Mouse (Mus musculus) neural tube, embryonic 13.5 days (tissue): Measurements from ENCODE around the gene Park7. TPM values are rescaled to one million over a fixed set of nuclear protein-coding genes. Genes with fewer than 3 reads are reported as not detected.

Experiments used
- ATAC-seq: fragments of 200-750 bp; cut with Nextera tagmentation; 2 replicates; pipeline ENCODE4 v1.8.0; 2017; ENCODE audit warnings: low read depth, mild to moderate bottlenecking, moderate TSS enrichment, moderate library complexity
- H3K27ac ChIP-seq: fragments of 300-500 bp; sonication (generic); replicated peaks from 2 replicates; pipeline ENCODE4 v1.5.1; 2015; ENCODE audit warnings: moderate library complexity, mild to moderate bottlenecking, inconsistent platforms
- H3K27me3 ChIP-seq: fragments of 300-500 bp; sonication (generic); 2 replicates; pipeline ENCODE4 v1.6.1; 2015; ENCODE audit warnings: mild to moderate bottlenecking, inconsistent platforms
- H3K36me3 ChIP-seq: fragments of 300-500 bp; sonication (generic); 2 replicates; pipeline ENCODE4 v1.6.1; 2015; ENCODE audit warnings: mild to moderate bottlenecking, inconsistent platforms
- H3K4me1 ChIP-seq: fragments of 300-500 bp; sonication (generic); replicated peaks from 2 replicates; pipeline ENCODE4 v1.6.1; 2015; ENCODE audit warnings: inconsistent platforms
- H3K4me2 ChIP-seq: fragments of 300-500 bp; sonication (generic); 2 replicates; pipeline ENCODE4 v1.6.1; 2015; ENCODE audit warnings: inconsistent platforms, mild to moderate bottlenecking, moderate library complexity
- H3K4me3 ChIP-seq: fragments of 300-500 bp; sonication (generic); 2 replicates; pipeline ENCODE4 v1.5.1; 2015; ENCODE audit warnings: mild to moderate bottlenecking, inconsistent platforms
- H3K9ac ChIP-seq: fragments of 300-500 bp; sonication (generic); 2 replicates; pipeline ENCODE4 v1.6.1; 2015; ENCODE audit warnings: moderate library complexity, mild to moderate bottlenecking, inconsistent platforms
- H3K9me3 ChIP-seq: fragments of 300-500 bp; sonication (generic); 2 replicates; pipeline ENCODE4 v1.6.1; 2016; ENCODE audit warnings: inconsistent platforms
- WGBS: fragments of 180-500 bp; shearing (Covaris S2); methylation state at CpG from one replicate; pipeline ENCODE4 v1.1.7; 2015; 5-methylcytosine and 5-hydroxymethylcytosine counted together
- polyA plus RNA-seq: library from polyadenylated mRNA; unstranded; fragments of >200 nt; fragmentation: Nextera tagmentation; extraction: Ambion mirVana; gene quantifications from 2 replicates; pipeline ENCODE4 v1.2.1, GENCODE M21; 2015

The Park7 gene
- polyA plus RNA-seq: 369 and 374 TPM in 2 replicates

DNA sequence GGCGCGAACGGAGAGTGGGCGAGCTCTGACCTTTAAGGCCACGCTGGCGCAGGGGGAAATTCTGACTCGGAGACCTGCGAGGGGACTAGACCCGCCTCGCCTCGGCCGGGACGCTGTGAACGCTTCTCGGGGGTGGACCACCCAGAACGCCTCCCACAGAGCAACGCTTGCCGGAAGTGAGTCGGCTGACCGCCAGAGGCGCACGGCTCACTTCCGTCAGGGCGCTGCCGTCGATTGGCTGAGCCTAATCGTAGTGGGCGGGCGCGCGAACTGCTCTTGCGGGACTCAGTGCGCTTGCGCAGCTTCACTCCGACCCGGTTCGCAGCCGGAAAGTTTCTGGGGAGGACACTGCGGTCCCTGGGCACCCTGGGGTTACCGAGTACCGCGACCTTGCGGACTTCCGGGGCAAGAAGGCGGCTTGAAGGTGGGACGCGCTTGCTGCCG is at the start of gene Park7, which contains the start of gene Tnfrsf9:
Gene Park7 (minus strand): TSS at position 148 of the 444 bp plus-strand sequence.
Gene Tnfrsf9 (plus strand): TSS at position 273 of the 444 bp plus-strand sequence.
- WGBS: under 1% methylated on average over 48 of the region's 48 CpGs
- ATAC-seq: peak; percentile 78

DNA sequence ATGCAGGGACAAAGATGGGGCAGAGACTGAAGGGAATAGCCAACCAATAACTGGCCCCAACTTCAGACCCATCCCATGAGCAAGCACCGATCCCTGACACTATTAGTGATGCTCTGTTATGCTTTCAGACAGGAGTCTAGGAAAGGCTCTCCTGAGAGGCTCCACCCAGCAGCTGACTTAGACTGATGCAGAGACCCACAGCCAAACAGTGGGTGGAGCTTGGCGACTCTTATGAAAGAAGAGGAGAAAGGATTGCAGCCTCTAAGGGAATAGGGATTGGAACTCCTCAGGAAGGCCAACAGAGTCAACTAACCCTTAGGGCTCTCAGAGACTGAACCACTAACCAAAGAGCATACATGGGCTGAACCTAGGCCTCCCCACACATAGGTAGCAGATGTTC is 49.5 kb upstream of the Park7 start:
- no peak for ATAC-seq
- 74% methylated on average over 2 of the region's 2 CpGs for WGBS
- Histone ChIP-seq H3K9me3 (no peaks in the 10 kb centered on the region), H3K9ac (no peak overlapping the region), H3K4me3 (no peak overlapping the region), H3K4me1 (peaks cover 5% of the 10 kb centered on the region; the same call in 1 of the 2 replicates), H3K36me3 (no peaks in the 10 kb centered on the region), H3K27me3 (no peaks in the 10 kb centered on the region), H3K27ac (no peak overlapping the region), H3K4me2 (no peak overlapping the region)

More for the DNA sequence above, at the start of gene Park7, which contains the start of gene Tnfrsf9:
- Histone ChIP-seq H3K27ac (peak within 1 kb of the TSS; percentile 81), H3K27me3 (no peaks in the 10 kb centered on the region), H3K4me1 (peaks cover 25% of the 10 kb centered on the region), H3K9ac (peak within 1 kb of the TSS; percentile 84), H3K4me3 (peak within 1 kb of the TSS; percentile 55), H3K36me3 (no peaks in the 10 kb centered on the region), H3K9me3 (no peaks in the 10 kb centered on the region), H3K4me2 (peak within 1 kb of the TSS; percentile 73)

DNA sequence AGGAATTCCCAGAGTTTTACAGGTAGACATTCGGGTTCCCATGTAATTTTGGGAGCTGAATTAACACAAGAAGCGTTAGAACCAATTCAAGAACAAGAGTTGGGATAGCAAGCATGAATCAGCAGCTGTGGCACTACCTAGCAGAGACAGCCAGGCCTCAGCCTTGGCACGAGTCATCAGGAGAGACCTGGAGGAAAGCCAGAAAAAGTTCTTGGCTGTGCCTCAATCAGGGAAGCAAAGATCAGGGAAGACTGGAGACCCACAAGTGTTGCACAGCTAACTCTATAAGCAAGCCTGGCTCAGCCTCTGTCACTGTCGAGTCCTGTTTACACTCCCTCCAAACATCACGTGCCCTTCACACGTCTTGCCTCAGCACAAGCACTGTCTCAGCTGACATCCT is 48.0 kb upstream of the Park7 start:
- Histone ChIP-seq H3K27me3 (no peaks in the 10 kb centered on the region), H3K4me3 (no peak overlapping the region), H3K4me2 (no peak overlapping the region), H3K9me3 (no peaks in the 10 kb centered on the region), H3K36me3 (no peaks in the 10 kb centered on the region), H3K9ac (no peak overlapping the region), H3K4me1 (peaks cover 8% of the 10 kb centered on the region), H3K27ac (no peak overlapping the region)
- ATAC-seq: no peak
- WGBS: 70% methylated on average over 6 of the region's 6 CpGs

DNA sequence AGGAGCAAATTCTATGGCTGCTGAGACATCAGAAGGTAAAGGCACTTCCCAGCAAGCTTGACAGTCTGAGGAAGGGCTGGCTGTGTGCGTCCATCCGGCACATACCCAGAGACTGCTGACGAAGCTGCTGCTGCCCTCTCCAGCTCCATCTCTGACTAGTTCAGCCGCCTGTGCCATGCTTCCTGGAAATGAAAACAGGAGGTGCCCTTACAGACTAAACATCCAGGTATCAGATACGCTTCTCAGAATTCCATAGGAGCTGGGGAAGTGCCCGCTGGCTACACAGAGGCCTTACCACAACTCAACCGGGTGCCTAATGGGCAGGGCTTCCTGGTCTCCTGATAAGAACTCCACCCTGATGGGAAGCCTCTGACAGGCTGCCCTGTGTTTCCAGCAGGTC is 44.3 kb upstream of the Park7 start:
- H3K9ac ChIP-seq: no peak overlapping the region
- no peak overlapping the region for H3K4me2 ChIP-seq
- ATAC-seq: no peak
- H3K4me1 ChIP-seq: peaks cover 14% of the 10 kb centered on the region
- H3K9me3 ChIP-seq: no peaks in the 10 kb centered on the region
- no peak overlapping the region for H3K4me3 ChIP-seq
- no peak overlapping the region for H3K27ac ChIP-seq
- WGBS: 88% methylated on average over 7 of the region's 7 CpGs
- no peaks in the 10 kb centered on the region for H3K36me3 ChIP-seq
- H3K27me3 ChIP-seq: no peaks in the 10 kb centered on the region

DNA sequence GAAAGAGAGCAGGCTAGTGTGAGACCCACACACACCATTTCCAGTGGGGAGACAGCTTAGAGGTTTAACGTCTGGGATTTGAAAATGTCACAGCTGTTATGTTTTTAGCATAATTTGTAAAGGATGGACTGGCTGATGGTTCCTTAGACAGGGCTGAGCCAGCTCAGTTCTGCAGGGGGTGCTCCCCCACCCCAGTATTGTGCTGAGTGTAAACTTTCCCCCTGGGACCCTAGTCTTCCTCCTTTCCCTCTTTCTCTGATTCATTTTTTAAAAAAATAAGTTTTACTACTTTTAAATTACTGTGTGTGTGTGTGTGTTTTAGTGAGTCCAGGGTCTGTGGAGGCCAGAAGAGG is 42.8 kb upstream of the Park7 start:
- 26% methylated on average over 1 of the region's 1 CpGs for WGBS

DNA sequence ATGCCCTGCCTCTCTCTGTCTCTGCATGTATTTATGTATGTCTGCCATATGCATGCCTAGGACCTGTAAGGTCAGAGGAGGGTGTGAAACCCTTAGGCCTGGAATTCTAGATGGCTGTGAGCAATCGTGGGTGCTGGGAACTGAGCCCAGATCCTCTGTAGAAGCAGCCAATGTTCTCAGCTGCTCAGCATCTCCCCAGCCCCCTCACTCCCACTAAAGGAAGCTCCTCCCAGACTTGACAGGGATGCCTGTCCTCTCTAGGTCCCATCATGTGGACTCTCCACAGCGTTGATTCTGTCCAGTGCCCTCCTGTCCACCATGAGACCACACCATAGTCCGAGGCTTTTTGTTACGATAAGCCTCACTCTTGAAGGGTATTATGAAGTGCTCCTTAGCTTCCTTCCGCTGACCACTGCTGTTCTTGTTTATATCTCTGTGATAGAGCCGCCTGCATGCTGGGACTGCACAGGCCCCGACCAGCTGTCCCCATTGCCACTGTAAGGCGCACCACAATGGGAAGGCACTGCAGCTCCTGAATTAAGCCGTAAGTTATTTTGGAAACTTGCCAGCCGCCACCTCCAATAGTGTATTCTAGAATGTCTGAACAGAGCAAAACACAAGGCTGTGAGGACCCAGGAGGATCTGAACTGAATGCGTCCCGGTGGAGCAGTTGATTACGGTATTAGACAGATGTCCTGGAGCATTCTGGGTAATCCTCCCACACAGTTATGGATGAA is 42.3 kb upstream of the Park7 start:
- WGBS: 37% methylated on average over 13 of the region's 13 CpGs
- H3K9me3 ChIP-seq: no peaks in the 10 kb centered on the region

More for the DNA sequence above, 42.8 kb upstream of the Park7 start:
- Histone ChIP-seq H3K4me3 (no peak overlapping the region), H3K27ac (peak overlapping the region; percentile 88), H3K27me3 (no peaks in the 10 kb centered on the region), H3K9ac (no peak overlapping the region), H3K36me3 (no peaks in the 10 kb centered on the region), H3K4me1 (peaks cover 14% of the 10 kb centered on the region), H3K4me2 (no peak overlapping the region), H3K9me3 (no peaks in the 10 kb centered on the region)
- ATAC-seq: no peak

DNA sequence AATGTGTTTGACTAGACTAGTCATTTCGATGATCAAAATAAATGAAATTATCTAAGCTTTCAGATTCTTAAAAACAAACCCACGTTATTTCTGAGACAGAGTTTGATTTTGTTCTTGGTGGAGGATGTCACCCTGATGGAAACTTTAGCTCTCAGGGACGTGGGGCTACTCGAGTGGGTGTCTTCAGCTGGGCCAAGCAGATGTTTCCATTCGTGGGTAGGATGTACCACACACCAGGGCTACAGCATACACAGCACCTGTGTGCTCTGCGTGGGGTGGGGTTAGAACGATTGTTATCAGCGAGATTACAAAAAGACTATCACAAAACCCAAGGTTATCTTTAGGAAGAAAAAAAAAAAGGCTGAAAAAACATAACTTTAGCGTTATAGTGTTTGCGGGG is 36.7 kb upstream of the Park7 start:
- Histone ChIP-seq H3K4me2 (no peak overlapping the region), H3K27me3 (no peaks in the 10 kb centered on the region), H3K36me3 (no peaks in the 10 kb centered on the region), H3K9me3 (no peaks in the 10 kb centered on the region), H3K27ac (no peak overlapping the region), H3K9ac (no peak overlapping the region), H3K4me1 (no peaks in the 10 kb centered on the region), H3K4me3 (no peak overlapping the region)
- no peak for ATAC-seq
- WGBS: 87% methylated on average over 10 of the region's 10 CpGs

More for the DNA sequence above, 42.3 kb upstream of the Park7 start:
- Histone ChIP-seq H3K4me2 (peak overlapping the region; percentile 1), H3K4me3 (no peak overlapping the region), H3K4me1 (peaks cover 14% of the 10 kb centered on the region), H3K27ac (peak overlapping the region; percentile 88), H3K36me3 (no peaks in the 10 kb centered on the region), H3K27me3 (no peaks in the 10 kb centered on the region), H3K9ac (no peak overlapping the region)
- peak; percentile 95 for ATAC-seq

DNA sequence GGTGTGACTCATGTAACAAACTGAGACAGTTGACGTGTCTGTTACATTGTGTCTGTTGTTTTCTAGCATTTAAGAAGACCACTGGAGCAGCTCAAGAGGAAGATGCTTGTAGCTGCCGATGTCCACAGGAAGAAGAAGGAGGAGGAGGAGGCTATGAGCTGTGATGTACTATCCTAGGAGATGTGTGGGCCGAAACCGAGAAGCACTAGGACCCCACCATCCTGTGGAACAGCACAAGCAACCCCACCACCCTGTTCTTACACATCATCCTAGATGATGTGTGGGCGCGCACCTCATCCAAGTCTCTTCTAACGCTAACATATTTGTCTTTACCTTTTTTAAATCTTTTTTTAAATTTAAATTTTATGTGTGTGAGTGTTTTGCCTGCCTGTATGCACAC is 30.5 kb upstream of the Park7 start:
- WGBS: 92% methylated on average over 7 of the region's 7 CpGs

DNA sequence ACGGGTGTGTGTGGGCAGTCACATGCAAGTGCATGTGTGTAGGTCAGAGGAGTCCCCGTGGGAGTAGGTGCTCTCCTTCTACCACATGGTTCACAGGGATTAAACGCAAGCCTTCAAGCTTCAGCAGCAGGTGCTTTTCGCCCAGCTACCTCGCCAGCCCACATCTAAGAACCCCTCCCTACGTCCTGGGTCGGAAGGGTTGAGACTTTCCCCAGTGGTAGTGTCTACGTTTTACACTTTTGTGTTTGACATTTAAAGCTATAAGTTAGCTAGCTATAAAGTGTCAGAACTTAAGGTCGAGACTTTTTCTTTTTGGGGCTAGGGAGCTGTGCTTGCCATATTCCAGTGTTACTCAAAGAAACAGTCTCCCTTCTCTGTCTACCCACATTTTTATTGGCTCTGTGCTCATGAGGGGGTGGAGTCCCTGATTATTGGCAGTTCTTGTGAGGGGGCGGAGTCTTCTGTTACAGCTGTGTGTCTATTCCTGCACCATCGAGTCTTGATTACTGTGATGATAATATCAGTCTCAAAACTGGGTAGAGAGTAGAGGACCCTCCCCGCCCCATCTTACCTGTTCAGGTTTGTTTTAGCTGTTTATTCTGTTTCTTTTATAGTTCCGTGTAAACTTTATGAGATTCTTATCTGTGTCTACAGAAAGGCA is 25.9 kb upstream of the Park7 start:
- Histone ChIP-seq H3K4me1 (no peaks in the 10 kb centered on the region), H3K36me3 (no peaks in the 10 kb centered on the region), H3K9me3 (no peaks in the 10 kb centered on the region), H3K4me2 (no peak overlapping the region), H3K27ac (no peak overlapping the region), H3K27me3 (no peaks in the 10 kb centered on the region), H3K9ac (no peak overlapping the region), H3K4me3 (no peak overlapping the region)
- 66% methylated on average over 13 of the region's 13 CpGs for WGBS
- ATAC-seq: no peak

More for the DNA sequence above, 30.5 kb upstream of the Park7 start:
- no peaks in the 10 kb centered on the region for H3K9me3 ChIP-seq
- no peak overlapping the region for H3K4me3 ChIP-seq
- no peaks in the 10 kb centered on the region for H3K4me1 ChIP-seq
- H3K9ac ChIP-seq: no peak overlapping the region
- H3K27me3 ChIP-seq: no peaks in the 10 kb centered on the region
- no peak overlapping the region for H3K27ac ChIP-seq
- no peak overlapping the region for H3K4me2 ChIP-seq
- no peaks in the 10 kb centered on the region for H3K36me3 ChIP-seq
- no peak for ATAC-seq

DNA sequence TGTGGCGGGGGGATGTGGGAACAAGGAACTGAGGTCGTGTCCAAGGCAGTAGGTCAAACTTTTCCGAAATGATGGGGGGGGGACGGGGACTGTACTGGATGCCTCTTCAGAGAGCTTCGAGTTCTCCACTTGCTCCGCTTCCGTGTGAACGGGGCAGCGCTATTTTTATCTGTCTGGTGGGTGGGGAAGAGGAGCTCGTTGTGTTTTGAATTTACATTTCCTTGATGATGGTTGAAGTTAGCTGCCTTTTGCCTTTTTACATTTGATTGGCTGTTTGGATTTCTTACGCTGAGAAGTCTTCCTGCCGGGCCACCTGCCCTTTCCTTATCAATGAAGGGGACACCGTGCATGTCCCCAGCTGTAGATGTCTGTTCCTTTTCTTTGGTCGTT is 23.8 kb upstream of the Park7 start:
- Histone ChIP-seq H3K9me3 (no peaks in the 10 kb centered on the region), H3K9ac (no peak overlapping the region), H3K36me3 (no peaks in the 10 kb centered on the region), H3K4me2 (peak overlapping the region; percentile 24), H3K4me3 (no peak overlapping the region), H3K27me3 (no peaks in the 10 kb centered on the region), H3K4me1 (no peaks in the 10 kb centered on the region), H3K27ac (no peak overlapping the region)
- ATAC-seq: no peak
- WGBS: 67% methylated on average over 14 of the region's 14 CpGs

DNA sequence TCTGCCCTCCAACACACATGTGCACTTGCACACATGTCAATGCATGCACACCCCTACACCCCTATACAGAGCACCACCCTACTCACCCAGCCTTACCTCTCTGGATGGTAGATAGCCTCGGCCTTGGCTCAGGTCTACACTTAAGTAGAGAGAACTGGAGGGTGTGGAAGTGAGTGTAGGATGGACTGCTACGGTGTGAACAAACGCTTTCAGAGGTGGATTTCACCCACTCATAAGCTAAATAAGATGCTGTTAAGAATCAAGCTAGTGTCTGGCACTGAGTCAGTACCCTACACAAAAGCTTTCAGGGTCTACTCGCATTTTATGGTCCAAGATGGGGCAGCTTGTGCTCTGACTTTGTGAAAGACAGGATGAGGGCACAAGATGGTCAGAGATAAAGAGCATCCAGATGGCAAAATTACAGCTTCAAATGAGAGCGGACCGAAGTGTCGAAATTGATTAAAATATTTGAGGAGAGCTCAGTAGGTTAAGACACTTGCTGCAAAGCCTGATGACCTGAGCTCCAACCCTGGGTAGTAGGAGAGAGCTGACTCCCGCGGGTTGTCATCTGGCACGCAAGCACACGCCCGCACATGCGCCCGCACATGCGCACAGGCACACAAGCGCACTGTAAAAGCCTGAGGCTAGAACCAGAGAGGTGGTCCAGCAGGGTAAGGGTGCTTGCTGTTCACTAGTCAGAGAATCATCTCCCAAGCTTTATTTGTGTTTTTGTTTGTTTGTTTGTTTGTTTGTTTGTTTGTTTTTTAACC is 23.2 kb upstream of the Park7 start:
- ATAC-seq: no peak
- Histone ChIP-seq H3K27me3 (no peaks in the 10 kb centered on the region), H3K9me3 (no peaks in the 10 kb centered on the region), H3K4me1 (no peaks in the 10 kb centered on the region), H3K36me3 (no peaks in the 10 kb centered on the region), H3K4me3 (no peak overlapping the region), H3K4me2 (peak overlapping the region; percentile 24), H3K27ac (no peak overlapping the region), H3K9ac (no peak overlapping the region)
- 75% methylated on average over 16 of the region's 16 CpGs for WGBS

DNA sequence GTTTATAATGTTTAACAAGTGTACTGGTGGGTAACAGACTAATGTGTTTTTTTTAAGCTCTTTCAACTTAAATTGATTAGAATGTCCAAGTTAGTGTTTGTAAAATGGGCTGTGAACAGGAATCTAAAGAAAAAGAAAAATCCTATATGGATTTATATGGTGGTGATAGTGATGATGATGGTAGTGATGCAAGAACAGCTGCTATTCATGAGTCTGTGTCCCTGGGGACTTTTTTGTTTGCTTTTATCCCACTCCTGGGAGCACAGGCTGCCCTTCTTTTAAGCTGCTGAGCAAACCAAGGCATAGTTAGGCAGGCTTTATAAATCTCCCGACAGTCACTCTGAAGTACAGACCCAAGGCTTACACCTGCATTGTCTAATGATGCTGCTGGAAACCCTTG is 19.3 kb upstream of the Park7 start:
- 85% methylated on average over 1 of the region's 1 CpGs for WGBS
- no peak overlapping the region for H3K4me2 ChIP-seq

More for the DNA sequence above, 19.3 kb upstream of the Park7 start:
- Histone ChIP-seq H3K4me1 (no peaks in the 10 kb centered on the region), H3K36me3 (no peaks in the 10 kb centered on the region), H3K4me3 (no peak overlapping the region), H3K27ac (no peak overlapping the region), H3K27me3 (no peaks in the 10 kb centered on the region), H3K9me3 (no peaks in the 10 kb centered on the region), H3K9ac (no peak overlapping the region)
- no peak for ATAC-seq
